Mouse (Mus musculus): ENCODE measurements around the gene Hps5.
"Not testable (repeated sequence)": the region's sequence is repeated elsewhere in the genome, so short reads cannot be mapped to it uniquely, and the experiment has no call there.

The Hps5 gene

GRCm38 (mm10) chr7:46827046-46827802, 31.4 kb upstream of the Hps5 start:
- peak; percentile 90 for DNase-seq

GRCm38 (mm10) chr7:46820876-46821632, 25.2 kb upstream of the Hps5 start:
- peak; percentile 79 for DNase-seq

GRCm38 (mm10) chr7:46814012-46814411, 18.1 kb upstream of the Hps5 start:
- no peak for DNase-seq

- no peak for DNase-seq
These were observed 14.5 kb upstream of the Hps5 start for GRCm38 (mm10) chr7:46810325-46810724.

- DNase-seq, result no peak
These were observed 915 bp upstream of the Hps5 start for GRCm38 (mm10) chr7:46796779-46797178.

- DNase-seq, result peak; percentile 35
These were observed 379 bp upstream of the Hps5 start for GRCm38 (mm10) chr7:46796206-46796679.

GRCm38 (mm10) chr7:46793871-46794270, 2.0 kb downstream of the Hps5 start:
- DNase-seq, result peak; percentile 68

GRCm38 (mm10) chr7:46789177-46789849, 6.6 kb downstream of the Hps5 start:
- DNase-seq, result no peak

- DNase-seq, result peak; percentile 69
These were observed 25.2 kb downstream of the Hps5 start for GRCm38 (mm10) chr7:46770706-46771105.

GRCm38 (mm10) chr7:46768451-46768850, 27.4 kb downstream of the Hps5 start:
- no peak for DNase-seq

- no peak for DNase-seq
These were observed 28.5 kb downstream of the Hps5 start for GRCm38 (mm10) chr7:46767371-46767770.

GRCm38 (mm10) chr7:46764672-46765071, 31.2 kb downstream of the Hps5 start:
- DNase-seq, result no peak

GRCm38 (mm10) chr7:46762601-46763000, 33.3 kb downstream of the Hps5 start:
- no peak for DNase-seq

- DNase-seq, result no peak
These were observed 34.6 kb downstream of the Hps5 start for GRCm38 (mm10) chr7:46761049-46761795.

GRCm38 (mm10) chr7:46751490-46751889, 44.4 kb downstream of the Hps5 start, which contains the start of gene Saa2:
TSS of gene Saa2 (plus strand) at chr7:46751790.
- DNase-seq, result no peak

- DNase-seq, result no peak
These were observed 47.4 kb downstream of the Hps5 start for GRCm38 (mm10) chr7:46748459-46748858.

GRCm38 (mm10) chr7:46746381-46746780, 49.5 kb downstream of the Hps5 start:
- no peak for DNase-seq

- DNase-seq, result no peak
These were observed 50.0 kb downstream of the Hps5 start for GRCm38 (mm10) chr7:46745816-46746215.

GRCm38 (mm10) chr7:46742880-46743279, 53.0 kb downstream of the Hps5 start, which contains the start of gene Saa1:
TSS of gene Saa1 (minus strand) at chr7:46742980.
- not testable (repeated sequence) for DNase-seq

GRCm38 (mm10) chr7:46740041-46740440, 55.8 kb downstream of the Hps5 start:
- DNase-seq, result not testable (repeated sequence)

GRCm38 (mm10) chr7:46738561-46739460, 57.1 kb downstream of the Hps5 start:
- peak; percentile 84 for DNase-seq

Data from kidney, adult 9 months (tissue).